Mouse (Mus musculus) MEL (cell line): ENCODE measurements around the gene Plekhm3. TPM values are rescaled to one million over a fixed set of nuclear protein-coding genes. Genes with fewer than 3 reads are reported as not detected.

Experiments
- DNase-seq: peaks from one replicate; pipeline ENCODE4 v3.0.0; 2011; ENCODE audit warnings: low read depth, low spot score
- H3K27ac ChIP-seq: 2 replicates; pipeline ENCODE4 v1.5.1; 2012; ENCODE audit warnings: low read depth, mild to moderate bottlenecking, control low read depth, low read length, moderate library complexity; ENCODE audit not compliant: control insufficient read depth
- H3K27me3 ChIP-seq, 2 experiments: fragments of 150-350 bp in 1 of 2; sonication (generic) in 1 of 2; 2 replicates each; pipeline ENCODE4 v1.6.1; 2012; ENCODE audit warnings: low read length in 2 of 2, mild to moderate bottlenecking in 2 of 2, improper control_type of control experiment in 1 of 2, moderate library complexity in 1 of 2; ENCODE audit not compliant: insufficient read depth in 2 of 2, control insufficient read depth in 1 of 2
- H3K36me3 ChIP-seq, 2 experiments: 2 replicates each; pipeline ENCODE4 v1.6.1; 2012 to 2014; ENCODE audit warnings: low read length in 2 of 2, improper control_type of control experiment in 1 of 2, inconsistent platforms in 1 of 2, mild to moderate bottlenecking in 1 of 2; ENCODE audit not compliant: insufficient read depth in 2 of 2, control insufficient read depth in 1 of 2
- H3K4me1 ChIP-seq, 2 experiments: fragments of 150-350 bp in 1 of 2; sonication (generic) in 1 of 2; 2 replicates each; pipeline ENCODE4 v1.6.1; 2012; ENCODE audit warnings: low read length in 2 of 2, improper control_type of control experiment in 1 of 2, mild to moderate bottlenecking in 1 of 2; ENCODE audit not compliant: insufficient read depth in 2 of 2, control insufficient read depth in 1 of 2
- H3K4me3 ChIP-seq, 2 experiments: fragments of 150-350 bp in 1 of 2; sonication (generic) in 1 of 2; 2 replicates each; pipeline ENCODE4 v1.5.1; 2012; ENCODE audit warnings: low read depth in 2 of 2, low read length in 2 of 2, mild to moderate bottlenecking in 2 of 2, moderate library complexity in 2 of 2, control low read depth in 1 of 2, improper control_type of control experiment in 1 of 2; ENCODE audit not compliant: control insufficient read depth in 1 of 2, insufficient read depth in 1 of 2
- H3K79me2 ChIP-seq: 2 replicates; pipeline ENCODE4 v1.6.1; 2012; ENCODE audit warnings: mild to moderate bottlenecking, low read length, moderate library complexity; ENCODE audit not compliant: control insufficient read depth, poor library complexity, insufficient read depth
- H3K9ac ChIP-seq: 2 replicates; pipeline ENCODE4 v1.6.1; 2012; ENCODE audit warnings: low read depth, mild to moderate bottlenecking, control low read depth, low read length, moderate library complexity; ENCODE audit not compliant: control insufficient read depth, poor library complexity, severe bottlenecking
- H3K9me3 ChIP-seq: fragments of 150-350 bp; sonication (generic); replicated peaks from 2 replicates; pipeline ENCODE4 v1.6.1; 2012; ENCODE audit warnings: mild to moderate bottlenecking, low read length, improper control_type of control experiment, moderate library complexity; ENCODE audit not compliant: insufficient read depth
- BHLHE40 ChIP-seq: IDR thresholded peaks from 2 replicates; pipeline ENCODE4 v1.6.1; 2012; ENCODE audit warnings: low read depth, mild to moderate bottlenecking, inconsistent platforms, low read length, improper control_type of control experiment, borderline replicate concordance
- CHD1 ChIP-seq: IDR thresholded peaks from 2 replicates; pipeline ENCODE4 v1.6.1; 2012; ENCODE audit warnings: low read depth, mild to moderate bottlenecking, inconsistent platforms, low read length, improper control_type of control experiment
- E2F4 ChIP-seq: IDR thresholded peaks from 2 replicates; pipeline ENCODE4 v1.6.1; 2011; ENCODE audit warnings: low read depth, low read length, improper control_type of control experiment, borderline replicate concordance
- ELF1 ChIP-seq: IDR thresholded peaks from 2 replicates; pipeline ENCODE4 v1.6.1; 2014; ENCODE audit warnings: low read depth, mild to moderate bottlenecking, inconsistent platforms, low read length, improper control_type of control experiment, moderate library complexity
- GABPA ChIP-seq: IDR thresholded peaks from 2 replicates; pipeline ENCODE4 v1.6.1; 2012; ENCODE audit warnings: low read depth, mild to moderate bottlenecking, inconsistent platforms, low read length, improper control_type of control experiment, moderate library complexity
- HCFC1 ChIP-seq: IDR thresholded peaks from 2 replicates; pipeline ENCODE4 v1.6.1; 2012; ENCODE audit warnings: low read depth, mild to moderate bottlenecking, inconsistent platforms, low read length, improper control_type of control experiment, moderate library complexity
- JUND ChIP-seq: IDR thresholded peaks from 2 replicates; pipeline ENCODE4 v1.6.1; 2011; ENCODE audit warnings: low read depth, mild to moderate bottlenecking, improper control_type of control experiment, low read length
- MAFK ChIP-seq: IDR thresholded peaks from 2 replicates; pipeline ENCODE4 v1.6.1; 2011; ENCODE audit warnings: low read depth, mild to moderate bottlenecking, low read length, improper control_type of control experiment, borderline replicate concordance
- MAX ChIP-seq: IDR thresholded peaks from 2 replicates; pipeline ENCODE4 v1.6.1; 2011; ENCODE audit warnings: low read length, improper control_type of control experiment
- MAZ ChIP-seq: IDR thresholded peaks from 2 replicates; pipeline ENCODE4 v1.6.1; 2012; ENCODE audit warnings: low read depth, mild to moderate bottlenecking, inconsistent platforms, low read length, improper control_type of control experiment
- MYB ChIP-seq: IDR thresholded peaks from 2 replicates; pipeline ENCODE4 v1.6.1; 2011; ENCODE audit warnings: mild to moderate bottlenecking, low read depth, low read length, improper control_type of control experiment
- NELFE ChIP-seq: IDR thresholded peaks from 2 replicates; pipeline ENCODE4 v1.6.1; 2011; ENCODE audit warnings: low read depth, low read length, improper control_type of control experiment
- NRF1 ChIP-seq: IDR thresholded peaks from 2 replicates; pipeline ENCODE4 v1.6.1; 2014; ENCODE audit warnings: low read depth, mild to moderate bottlenecking, inconsistent platforms, low read length, improper control_type of control experiment, moderate library complexity; ENCODE audit not compliant: poor library complexity, insufficient read depth, severe bottlenecking
- POLR2A ChIP-seq, 2 experiments: IDR thresholded peaks; 2 replicates each; pipeline ENCODE4 v1.6.1; 2011 to 2012; ENCODE audit warnings: low read length in 2 of 2, mild to moderate bottlenecking in 2 of 2, control low read depth in 1 of 2, improper control_type of control experiment in 1 of 2, low read depth in 1 of 2, moderate library complexity in 1 of 2; ENCODE audit not compliant: control insufficient read depth in 1 of 2, insufficient read depth in 1 of 2, poor library complexity in 1 of 2
- POLR2AphosphoS2 ChIP-seq: IDR thresholded peaks from 2 replicates; pipeline ENCODE4 v1.6.1; 2011; ENCODE audit warnings: low read length, improper control_type of control experiment
- RAD21 ChIP-seq: IDR thresholded peaks from 2 replicates; pipeline ENCODE4 v1.6.1; 2011; ENCODE audit warnings: mild to moderate bottlenecking, low read depth, low read length, improper control_type of control experiment
- RCOR1 ChIP-seq: IDR thresholded peaks from 2 replicates; pipeline ENCODE4 v1.6.1; 2012; ENCODE audit warnings: low read depth, mild to moderate bottlenecking, inconsistent platforms, low read length, improper control_type of control experiment
- SIN3A ChIP-seq: IDR thresholded peaks from 2 replicates; pipeline ENCODE4 v1.6.1; 2012; ENCODE audit warnings: low read length, improper control_type of control experiment, inconsistent platforms
- SMC3 ChIP-seq: IDR thresholded peaks from 2 replicates; pipeline ENCODE4 v1.6.1; 2011; ENCODE audit warnings: low read depth, low read length, improper control_type of control experiment
- TAL1 ChIP-seq: IDR thresholded peaks from 2 replicates; pipeline ENCODE4 v1.6.1; 2012; ENCODE audit warnings: mild to moderate bottlenecking, inconsistent platforms, low read length, moderate library complexity, mixed read lengths
- TBP ChIP-seq: IDR thresholded peaks from 2 replicates; pipeline ENCODE4 v1.8.0; 2011; ENCODE audit warnings: low read depth, low read length, improper control_type of control experiment
- UBTF ChIP-seq: IDR thresholded peaks from 2 replicates; pipeline ENCODE4 v1.6.1; 2012; ENCODE audit warnings: low read depth, mild to moderate bottlenecking, inconsistent platforms, low read length, improper control_type of control experiment, moderate library complexity, borderline replicate concordance; ENCODE audit not compliant: insufficient read depth
- USF2 ChIP-seq, 2 experiments: IDR thresholded peaks; 2 replicates each; pipeline ENCODE4 v1.6.1; 2011 to 2012; ENCODE audit warnings: improper control_type of control experiment in 2 of 2, low read length in 2 of 2, borderline replicate concordance in 1 of 2, inconsistent platforms in 1 of 2, low read depth in 1 of 2, mild to moderate bottlenecking in 1 of 2; ENCODE audit not compliant: insufficient read depth in 1 of 2
- ZC3H11A ChIP-seq: IDR thresholded peaks from 2 replicates; pipeline ENCODE4 v1.6.1; 2012; ENCODE audit warnings: low read depth, mild to moderate bottlenecking, inconsistent platforms, low read length, improper control_type of control experiment
- ZMIZ1 ChIP-seq: IDR thresholded peaks from 2 replicates; pipeline ENCODE4 v1.6.1; 2012; ENCODE audit warnings: low read depth, mild to moderate bottlenecking, inconsistent platforms, low read length, improper control_type of control experiment, moderate library complexity
- polyA plus RNA-seq, 2 experiments: library from polyadenylated mRNA; stranded (reverse) in 1 of 2; unstranded in 1 of 2; fragments of >175 nt in 1 of 2; fragments of >200 nt in 1 of 2; gene quantifications; 2 replicates each; pipeline versions ENCODE4 v1.2.1 to v1.2.4; 2012; ENCODE audit warnings: low replicate concordance in 2 of 2, low read depth in 1 of 2; ENCODE audit not compliant: insufficient read length in 2 of 2, insufficient read depth in 1 of 2, missing spikeins in 1 of 2
- total RNA-seq: library from RNA; depleted of rRNA; stranded (reverse); fragments of 300-350 nt; gene quantifications from 2 replicates; pipeline ENCODE4 v1.2.3, GENCODE M21; 2012

The Plekhm3 gene
- total and polyA plus RNA-seq, 3 experiments = 1.8 to 2.0 TPM; not detected in 1

- DNase-seq = no peak
- no peaks in the 10 kb centered on the region for H3K4me1 ChIP-seq
These were observed 107.6 kb downstream of the Plekhm3 start for GRCm38 (mm10) chr1:64848996-64849395.

GRCm38 (mm10) chr1:64848081-64848480 is 108.5 kb downstream of the Plekhm3 start:
- Histone ChIP-seq H3K27me3 (no peaks in the 10 kb centered on the region), H3K4me1 (no peaks in the 10 kb centered on the region), H3K36me3 (no peaks in the 10 kb centered on the region), H3K9ac (no peak overlapping the region), H3K9me3 (no peaks in the 10 kb centered on the region), H3K4me3 (no peak overlapping the region), H3K79me2 (no peaks in the 10 kb centered on the region), H3K27ac (no peak overlapping the region)
- no peak for DNase-seq
- TF ChIP-seq SIN3A (no peak), POLR2A (IDR thresholded peaks at IDR 0.05; ENCODE audit: control insufficient read depth in 1 of 2, insufficient read depth in 1 of 2, low read depth in 1 of 2, low read length in 2 of 2, poor library complexity in 1 of 2) (no peak), MYB (no peak), NRF1 (no peak), TAL1 (no peak), POLR2AphosphoS2 (no peak), TBP (no peak), CHD1 (no peak), USF2 (IDR thresholded peaks at IDR 0.05; ENCODE audit: borderline replicate concordance in 1 of 2, insufficient read depth in 1 of 2, low read depth in 1 of 2, low read length in 2 of 2) (no peak), RCOR1 (no peak), BHLHE40 (no peak), MAZ (no peak), ELF1 (no peak), SMC3 (no peak), HCFC1 (no peak), JUND (no peak), MAFK (no peak), ZC3H11A (no peak)

More at GRCm38 (mm10) chr1:64848996-64849395, 107.6 kb downstream of the Plekhm3 start:
- H3K27ac ChIP-seq = no peak overlapping the region
- no peaks in the 10 kb centered on the region for H3K36me3 ChIP-seq
- H3K9me3 ChIP-seq = no peaks in the 10 kb centered on the region
- H3K4me3 ChIP-seq = no peak overlapping the region
- no peak overlapping the region for H3K9ac ChIP-seq
- H3K27me3 ChIP-seq = no peaks in the 10 kb centered on the region
- TF ChIP-seq UBTF (no peak), ZMIZ1 (no peak), NRF1 (no peak), RAD21 (no peak), SIN3A (no peak), E2F4 (no peak), MAX (no peak), TBP (no peak), TAL1 (no peak), NELFE (no peak), GABPA (no peak), MAZ (no peak), SMC3 (no peak), BHLHE40 (no peak)
- no peaks in the 10 kb centered on the region for H3K79me2 ChIP-seq
